Comparison of ENCODE assay signal across 26 mouse cellular contexts in genomic region chr15:96351432-96351831, GRCm38 (mm10).
DNase-seq lines count a peak whose midpoint lies in the region; ATAC-seq lines count a peak whose summit lies in the region.
"Had no signal": no experiment of that assay in that cellular context is flagged by ENCODE, and none has a peak within 500 bp of the region (broad histone marks: within the 10 kb centered on the region; RNA-seq: fewer than 3 reads in every experiment).

No protein-coding gene starts in this region.

- peaks cover 9% of the 10 kb centered on the region for H3K4me1 ChIP-seq in heart, embryonic 13.5 days
- H3K4me1 ChIP-seq in heart, embryonic 16.5 days (ENCODE audit: control insufficient read depth, insufficient read depth, low read length): peaks cover 3% of the 10 kb centered on the region; the same call in 1 of the 2 replicates
- H3K4me1 ChIP-seq in lung, embryonic 15.5 days: no peaks in the 10 kb centered on the region
- no peaks in the 10 kb centered on the region for H3K4me1 ChIP-seq in neural tube, embryonic 11.5 days (ENCODE audit: control insufficient read depth, insufficient read depth, low read length)
- H3K4me1 ChIP-seq in neural tube, embryonic 15.5 days: no peaks in the 10 kb centered on the region
- H3K4me1 ChIP-seq: embryonic facial prominence, embryonic 12.5 days; embryonic facial prominence, embryonic 15.5 days had no signal

- intact Hi-C loops in heart, postnatal 25 days (cut with DNase I): no loop called here

- H3K4me2 ChIP-seq in heart, embryonic 13.5 days: no peak overlapping the region
- H3K4me2 ChIP-seq in heart, embryonic 16.5 days (ENCODE audit: low read depth, low read length): no peak overlapping the region
- no peak overlapping the region for H3K4me2 ChIP-seq in lung, embryonic 15.5 days
- H3K4me2 ChIP-seq in neural tube, embryonic 11.5 days (ENCODE audit: low read depth): no peak overlapping the region
- no peak overlapping the region for H3K4me2 ChIP-seq in neural tube, embryonic 15.5 days
- H3K4me2 ChIP-seq: embryonic facial prominence, embryonic 12.5 days; embryonic facial prominence, embryonic 15.5 days; hindbrain, embryonic 14.5 days had no signal

- no peak for DNase-seq in heart, adult 8-10 months (ENCODE audit: low spot score)
- no peak for DNase-seq in heart, postnatal 25 days (ENCODE audit: low spot score)
- no peak for DNase-seq in lung, postnatal 36 days
- DNase-seq in neural tube, embryonic 11.5 days (ENCODE audit: low spot score): peak; percentile 4
- DNase-seq: adrenal gland, adult 2 months; adrenal gland, postnatal 14 days; cerebellum, adult 11 months; cerebellum, adult 2 months; cerebellum, adult 9-11 months; cerebellum, postnatal 25 days; forebrain, postnatal 0 days; gastrocnemius, postnatal 10 days; gastrocnemius, postnatal 36 days; heart, postnatal 4 days had no signal

- no peaks in the 10 kb centered on the region for H3K27me3 ChIP-seq in heart, embryonic 13.5 days (replicated peaks)
- H3K27me3 ChIP-seq in heart, embryonic 16.5 days (ENCODE audit: control insufficient read depth, insufficient read depth, low read length): no peaks in the 10 kb centered on the region
- no peaks in the 10 kb centered on the region for H3K27me3 ChIP-seq in lung, embryonic 15.5 days
- H3K27me3 ChIP-seq in neural tube, embryonic 11.5 days (ENCODE audit: control insufficient read depth, insufficient read depth, low read length): no peaks in the 10 kb centered on the region
- H3K27me3 ChIP-seq in neural tube, embryonic 15.5 days (replicated peaks): no peaks in the 10 kb centered on the region
- H3K27me3 ChIP-seq: embryonic facial prominence, embryonic 12.5 days; embryonic facial prominence, embryonic 15.5 days had no signal

- H3K9me3 ChIP-seq in heart, embryonic 13.5 days: no peaks in the 10 kb centered on the region
- H3K9me3 ChIP-seq in heart, embryonic 16.5 days (replicated peaks; ENCODE audit: control insufficient read depth, low read length): no peaks in the 10 kb centered on the region
- no peaks in the 10 kb centered on the region for H3K9me3 ChIP-seq in lung, embryonic 15.5 days
- no peaks in the 10 kb centered on the region for H3K9me3 ChIP-seq in neural tube, embryonic 11.5 days (ENCODE audit: control insufficient read depth, low read length)
- H3K9me3 ChIP-seq in neural tube, embryonic 15.5 days (replicated peaks): peaks cover 6% of the 10 kb centered on the region
- H3K9me3 ChIP-seq: embryonic facial prominence, embryonic 12.5 days; embryonic facial prominence, embryonic 15.5 days had no signal

- no peak overlapping the region for H3K9ac ChIP-seq in heart, embryonic 13.5 days
- no peak overlapping the region for H3K9ac ChIP-seq in heart, embryonic 16.5 days (ENCODE audit: low read length)
- H3K9ac ChIP-seq in lung, embryonic 15.5 days: no peak overlapping the region
- H3K9ac ChIP-seq in neural tube, embryonic 11.5 days (ENCODE audit: low read length): no peak overlapping the region
- no peak overlapping the region for H3K9ac ChIP-seq in neural tube, embryonic 15.5 days (replicated peaks)
- H3K9ac ChIP-seq: embryonic facial prominence, embryonic 12.5 days; embryonic facial prominence, embryonic 15.5 days; forebrain, postnatal 0 days; hindbrain, embryonic 14.5 days had no signal

- peak overlapping the region; percentile 47 for H3K27ac ChIP-seq in heart, embryonic 13.5 days (replicated peaks)
- H3K27ac ChIP-seq in heart, embryonic 16.5 days (ENCODE audit: low read length): peak overlapping the region; percentile 63
- H3K27ac ChIP-seq in lung, embryonic 15.5 days: no peak overlapping the region
- no peak overlapping the region for H3K27ac ChIP-seq in neural tube, embryonic 11.5 days (ENCODE audit: low read depth, low read length)
- H3K27ac ChIP-seq in neural tube, embryonic 15.5 days (replicated peaks): no peak overlapping the region
- H3K27ac ChIP-seq: embryonic facial prominence, embryonic 12.5 days; embryonic facial prominence, embryonic 15.5 days; hindbrain, embryonic 14.5 days; hindbrain, postnatal 0 days had no signal

- ATAC-seq in heart, embryonic 13.5 days (ENCODE audit: extremely low read depth, insufficient number of reproducible peaks, low FRiP score, low TSS enrichment): no peak
- no peak for ATAC-seq in heart, embryonic 16.5 days (replicated peaks; ENCODE audit: extremely low read depth, insufficient read depth, low FRiP score)
- ATAC-seq in lung, embryonic 15.5 days (ENCODE audit: borderline replicate concordance, extremely low read depth, low FRiP score, low TSS enrichment): peak; percentile 67; the same call in 1 of the 2 replicates
- ATAC-seq in neural tube, embryonic 11.5 days (ENCODE audit: insufficient read depth, low FRiP score, low TSS enrichment): no peak
- no peak for ATAC-seq in neural tube, embryonic 15.5 days (ENCODE audit: low FRiP score)
- ATAC-seq: CD4-positive, CD25-positive, alpha-beta regulatory T cell, adult 4 months; forebrain, embryonic 14.5 days; forebrain, postnatal 0 days; hindbrain, postnatal 0 days; inflammation-experienced regulatory T-cells, adult 6 months; intestine, embryonic 16.5 days had no signal

- peaks cover 53% of the 10 kb centered on the region for H3K36me3 ChIP-seq in heart, embryonic 13.5 days
- peaks cover 37% of the 10 kb centered on the region for H3K36me3 ChIP-seq in heart, embryonic 16.5 days (ENCODE audit: control insufficient read depth, insufficient read depth)
- H3K36me3 ChIP-seq in lung, embryonic 15.5 days: peaks cover 42% of the 10 kb centered on the region
- H3K36me3 ChIP-seq in neural tube, embryonic 11.5 days (ENCODE audit: control insufficient read depth, insufficient read depth, low read length): peaks cover 9% of the 10 kb centered on the region; the same call in 1 of the 2 replicates
- H3K36me3 ChIP-seq in neural tube, embryonic 15.5 days: peaks cover 39% of the 10 kb centered on the region

- 67% methylated on average over 9 of the region's 9 CpGs for WGBS in heart, embryonic 13.5 days
- WGBS in heart, embryonic 16.5 days: 54% methylated on average over 9 of the region's 9 CpGs
- WGBS in lung, embryonic 15.5 days: 62% methylated on average over 9 of the region's 9 CpGs
- 94% methylated on average over 9 of the region's 9 CpGs for WGBS in neural tube, embryonic 11.5 days
- WGBS in neural tube, embryonic 15.5 days: 90% methylated on average over 9 of the region's 9 CpGs

- H3K4me3 ChIP-seq in heart, embryonic 13.5 days: no peak overlapping the region
- no peak overlapping the region for H3K4me3 ChIP-seq in heart, embryonic 16.5 days (ENCODE audit: low read length)
- no peak overlapping the region for H3K4me3 ChIP-seq in lung, embryonic 15.5 days
- no peak overlapping the region for H3K4me3 ChIP-seq in neural tube, embryonic 11.5 days (ENCODE audit: low read depth, low read length)
- no peak overlapping the region for H3K4me3 ChIP-seq in neural tube, embryonic 15.5 days (replicated peaks)
- H3K4me3 ChIP-seq: embryonic facial prominence, embryonic 12.5 days; embryonic facial prominence, embryonic 15.5 days had no signal

Comparison
In these comparisons a context has a peak if more than half of its experiments do, and no peak if none do; other contexts are left out.
1. H3K27ac ChIP-seq: peak in heart, embryonic 13.5 days (single experiment) and heart, embryonic 16.5 days (single experiment); none in lung, embryonic 15.5 days (single experiment), neural tube, embryonic 11.5 days (single experiment) and neural tube, embryonic 15.5 days (single experiment).